Mouse (Mus musculus) 416B (cell line): ENCODE measurements around the gene Akap5.
A peak's percentile ranks its signal among the peaks of the same experiment; 100 is the strongest.

Source experiments
- DNase-seq: peaks from one replicate; pipeline ENCODE4 v3.0.0; 2011; ENCODE audit warnings: low read depth

Akap5 gene

DNA sequence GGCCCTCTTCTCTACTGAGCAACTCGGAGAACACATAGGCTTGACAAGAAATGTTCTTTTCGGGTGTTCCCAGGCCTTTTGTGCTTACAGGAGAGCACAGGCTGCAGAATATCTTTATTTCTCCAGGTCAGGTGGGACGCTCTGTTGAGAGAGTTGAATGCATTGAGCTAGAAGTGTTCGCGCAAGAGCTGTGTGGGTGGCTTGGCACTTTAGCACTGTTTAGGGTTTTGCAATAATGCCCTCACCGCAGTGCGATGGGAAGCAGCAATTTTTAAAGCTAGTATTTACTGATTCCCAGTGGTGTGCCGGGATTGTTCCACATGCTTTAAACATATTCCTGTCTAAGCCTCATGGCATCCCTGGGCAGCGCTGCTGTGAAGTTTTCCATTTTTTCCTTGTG is 13.5 kb upstream of the Akap5 start:
- DNase-seq, result no peak

DNA sequence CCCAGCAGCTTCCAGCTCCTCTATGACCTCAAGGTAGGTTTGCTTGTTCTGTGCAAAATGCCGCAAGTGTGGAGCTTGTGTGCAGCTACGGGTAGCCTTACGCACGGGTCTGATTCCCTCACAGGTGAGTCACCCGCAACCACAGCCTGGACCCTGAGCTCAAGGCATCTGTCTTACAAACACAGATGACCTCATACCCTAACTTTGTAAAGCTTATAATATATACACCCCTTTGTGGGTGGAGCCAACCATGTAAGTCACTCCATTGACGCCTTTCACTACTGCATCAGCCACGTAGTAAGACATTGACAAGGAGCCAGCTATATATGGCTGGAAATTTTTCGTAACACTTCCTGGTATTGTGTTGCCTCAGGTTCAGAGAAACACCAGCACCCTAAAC is 12.7 kb upstream of the Akap5 start:
- DNase-seq, result peak; percentile 61

DNA sequence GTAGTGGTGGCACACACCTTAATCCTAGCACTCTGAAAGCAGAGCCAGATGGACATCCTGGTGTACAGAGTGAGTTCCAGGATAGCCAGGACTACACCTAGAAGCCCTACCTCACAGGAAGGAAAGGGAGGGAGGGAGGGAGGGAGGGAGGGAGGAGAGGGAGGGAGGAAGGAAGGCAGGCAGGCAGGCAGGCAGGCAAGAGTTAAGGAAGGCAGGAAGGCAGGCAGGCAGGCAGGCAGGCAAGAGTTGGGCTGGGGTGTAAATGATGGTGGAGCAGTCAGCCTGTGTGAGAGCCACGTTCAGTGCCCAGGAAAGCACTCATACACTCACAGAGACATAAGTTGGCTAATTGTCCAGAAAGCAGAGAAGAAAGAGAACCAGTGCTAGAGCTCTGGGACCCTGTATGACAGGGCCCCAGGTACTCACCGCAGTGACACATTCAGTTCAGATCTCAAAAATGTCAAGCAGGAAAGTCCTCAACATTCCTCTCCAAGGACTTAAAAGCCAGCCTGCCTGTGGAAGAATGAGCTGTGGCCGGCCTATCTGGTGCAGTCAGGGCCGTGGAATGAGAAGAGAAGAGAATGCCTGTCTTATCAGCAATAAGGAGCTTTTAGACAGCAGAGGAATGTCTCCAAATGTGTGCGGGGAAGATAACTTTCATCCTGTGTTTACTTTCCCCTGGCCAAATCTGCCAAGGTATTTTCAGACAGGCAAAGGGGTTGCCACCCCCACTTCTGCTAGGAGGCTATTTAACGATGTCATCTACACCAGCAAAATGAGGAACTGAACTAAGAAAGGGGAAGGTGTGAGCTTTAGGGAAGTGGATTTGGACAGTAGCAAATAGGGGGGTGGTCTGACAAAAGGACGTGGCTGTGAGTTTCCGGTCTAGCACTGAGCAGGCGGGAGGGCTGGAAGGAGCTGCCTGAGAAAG is 6.1 kb upstream of the Akap5 start:
- peak; percentile 93 for DNase-seq

DNA sequence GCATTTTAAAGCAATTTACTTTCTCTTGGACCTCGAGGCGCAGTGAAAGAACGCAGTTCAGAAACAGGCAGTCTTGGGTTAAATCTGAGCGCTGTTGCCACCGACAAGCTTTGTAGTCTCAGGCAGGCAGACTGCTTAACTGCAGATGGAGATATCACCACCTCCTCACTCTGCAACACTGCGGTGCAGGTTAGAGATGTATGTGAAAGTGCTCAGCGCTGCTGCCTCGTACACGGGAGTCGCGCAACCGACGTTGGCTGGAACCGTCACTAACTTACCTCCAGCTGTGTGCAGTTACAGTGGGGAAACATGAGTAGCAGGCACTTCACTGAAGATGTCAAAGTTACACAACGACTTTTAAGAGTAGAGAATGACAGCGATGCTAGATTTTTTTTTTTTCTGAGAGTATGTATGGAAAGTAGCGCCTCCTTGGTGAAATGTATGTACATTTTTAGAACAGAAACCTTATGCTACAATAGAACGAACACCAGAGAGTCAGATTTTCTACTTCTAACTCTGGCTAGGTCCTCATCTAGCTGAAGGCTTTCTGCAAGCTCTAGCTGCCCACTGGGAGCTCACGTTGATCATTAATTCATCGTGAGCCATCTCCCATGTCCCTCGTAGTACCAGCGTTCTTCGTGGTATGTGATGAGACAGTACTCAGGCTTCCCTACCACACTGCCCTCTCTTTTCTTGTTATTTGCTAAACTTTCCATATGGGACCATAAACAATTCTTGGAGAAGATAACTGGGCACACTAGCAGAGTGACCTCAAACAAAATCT is 1.9 kb downstream of the Akap5 start:
- no peak for DNase-seq

DNA sequence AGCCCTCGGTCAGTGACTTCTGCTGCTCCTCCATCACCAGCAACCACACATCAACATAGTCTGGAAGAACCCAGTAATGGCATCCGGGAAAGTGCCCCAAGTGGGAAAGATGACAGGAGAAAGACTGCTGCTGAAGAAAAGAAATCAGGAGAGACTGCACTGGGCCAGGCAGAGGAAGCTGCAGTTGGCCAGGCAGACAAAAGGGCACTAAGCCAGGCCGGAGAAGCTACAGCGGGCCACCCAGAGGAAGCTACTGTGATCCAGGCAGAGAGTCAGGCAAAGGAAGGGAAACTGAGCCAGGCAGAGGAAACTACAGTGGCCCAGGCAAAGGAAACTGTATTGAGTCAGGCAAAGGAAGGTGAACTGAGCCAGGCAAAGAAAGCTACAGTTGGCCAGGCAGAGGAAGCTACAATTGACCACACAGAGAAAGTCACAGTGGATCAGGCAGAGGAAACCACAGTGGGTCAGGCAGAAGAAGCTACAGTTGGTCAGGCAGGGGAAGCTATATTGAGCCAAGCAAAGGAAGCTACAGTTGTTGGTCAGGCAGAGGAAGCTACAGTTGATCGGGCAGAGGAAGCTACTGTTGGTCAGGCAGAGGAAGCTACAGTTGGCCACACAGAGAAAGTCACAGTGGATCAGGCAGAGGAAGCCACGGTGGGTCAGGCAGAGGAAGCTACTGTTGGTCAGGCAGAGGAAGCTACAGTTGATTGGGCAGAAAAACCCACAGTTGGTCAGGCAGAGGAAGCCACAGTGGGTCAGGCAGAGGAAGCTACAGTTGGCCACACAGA is 4.1 kb downstream of the Akap5 start:
- peak; percentile 72 for DNase-seq

DNA sequence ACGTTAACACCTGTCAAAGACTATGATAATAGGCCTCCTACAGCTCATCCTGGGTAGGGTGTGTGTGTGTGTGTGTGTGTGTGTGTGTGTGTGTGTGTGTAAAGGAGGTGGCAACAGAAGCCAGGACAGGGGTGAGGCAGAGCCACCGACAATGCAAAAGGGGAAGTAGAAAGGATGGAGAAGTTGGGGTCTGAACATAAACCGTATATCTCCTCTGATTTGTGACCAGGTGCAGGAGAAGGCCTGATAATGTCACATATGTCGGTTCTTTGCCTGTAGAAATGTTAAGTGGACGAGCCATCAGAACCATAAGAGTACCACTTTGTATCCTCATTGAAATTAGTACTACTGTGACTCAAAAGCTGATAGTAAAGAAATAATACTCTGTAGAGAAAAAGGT is 9.0 kb downstream of the Akap5 start:
- no peak for DNase-seq

DNA sequence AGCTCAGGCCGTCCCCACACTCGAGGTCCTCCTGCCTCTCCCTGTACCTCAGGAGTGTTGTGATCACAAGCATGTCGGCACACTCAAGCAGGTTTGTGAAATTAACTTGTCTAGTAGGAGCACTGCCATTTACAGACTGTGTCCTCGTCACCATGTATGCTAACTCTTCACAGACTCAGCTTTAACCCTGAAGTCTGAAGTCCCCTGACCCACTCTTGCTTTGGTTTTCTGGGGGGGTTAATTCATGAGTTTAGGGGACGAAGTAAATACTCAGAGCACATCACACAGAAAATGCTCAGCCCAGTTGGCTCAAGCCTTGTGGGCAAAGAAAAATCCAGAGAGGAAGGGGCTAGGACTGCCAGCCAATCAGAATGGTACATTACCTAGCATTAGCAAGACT is 10.9 kb downstream of the Akap5 start:
- DNase-seq, result no peak

DNA sequence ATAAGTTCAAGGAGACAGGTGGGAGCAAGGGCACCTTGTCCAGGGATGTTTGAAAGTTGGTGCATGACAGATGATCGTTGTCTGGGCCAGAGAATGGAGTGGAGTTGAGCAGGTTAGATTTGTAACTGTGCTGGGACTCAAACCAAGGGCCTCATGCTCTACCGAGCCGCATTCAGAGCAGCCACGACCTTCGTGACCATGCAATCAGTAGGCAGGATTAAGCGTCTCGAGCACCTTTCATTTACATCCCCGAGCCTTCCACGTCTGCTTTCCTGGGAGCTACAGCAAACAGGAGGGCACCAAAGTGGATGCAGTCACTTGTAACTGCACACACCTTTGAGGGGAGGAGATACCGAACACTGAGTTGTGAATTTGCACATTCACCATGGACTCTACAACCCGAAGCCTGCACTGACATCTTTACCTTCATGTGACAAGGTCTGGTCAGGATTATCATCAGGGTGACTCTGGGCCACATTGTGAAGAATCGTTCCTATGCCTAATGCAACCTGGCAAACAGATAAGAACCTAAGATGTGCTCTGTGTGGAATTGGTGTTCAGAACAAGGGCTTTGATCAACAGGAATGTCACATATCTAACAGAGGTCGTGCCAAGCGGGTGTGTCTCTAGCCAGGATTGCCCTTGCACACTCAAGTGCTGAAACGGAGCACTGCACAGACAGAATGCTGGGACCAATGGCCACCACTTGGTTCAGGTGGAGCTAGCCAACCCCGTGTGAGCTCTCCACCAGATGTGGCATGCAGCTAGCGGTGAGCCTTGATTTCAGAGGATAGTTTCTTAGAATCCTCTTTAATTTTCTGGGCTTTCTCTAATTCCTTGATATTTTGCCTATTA is 11.6 kb downstream of the Akap5 start:
- DNase-seq, result no peak

DNA sequence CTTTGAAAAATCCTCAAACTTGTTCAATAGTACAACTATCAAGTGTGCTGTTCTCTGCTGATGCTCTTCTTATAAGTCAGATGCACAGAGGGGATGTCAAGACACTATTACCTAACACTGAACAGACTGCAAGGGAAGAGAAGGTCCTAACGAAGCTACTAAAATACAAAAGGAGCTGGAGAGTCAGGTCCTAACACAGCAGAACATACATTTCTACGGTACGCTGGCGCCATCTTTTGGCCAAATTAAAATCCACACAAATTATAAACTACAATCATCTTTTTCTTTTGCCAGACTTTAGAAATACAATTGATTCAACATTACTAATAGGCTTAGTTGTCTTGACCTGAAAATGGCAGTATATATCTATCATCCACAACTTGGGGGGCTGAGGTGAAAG is 16.4 kb downstream of the Akap5 start:
- peak; percentile 79 for DNase-seq

DNA sequence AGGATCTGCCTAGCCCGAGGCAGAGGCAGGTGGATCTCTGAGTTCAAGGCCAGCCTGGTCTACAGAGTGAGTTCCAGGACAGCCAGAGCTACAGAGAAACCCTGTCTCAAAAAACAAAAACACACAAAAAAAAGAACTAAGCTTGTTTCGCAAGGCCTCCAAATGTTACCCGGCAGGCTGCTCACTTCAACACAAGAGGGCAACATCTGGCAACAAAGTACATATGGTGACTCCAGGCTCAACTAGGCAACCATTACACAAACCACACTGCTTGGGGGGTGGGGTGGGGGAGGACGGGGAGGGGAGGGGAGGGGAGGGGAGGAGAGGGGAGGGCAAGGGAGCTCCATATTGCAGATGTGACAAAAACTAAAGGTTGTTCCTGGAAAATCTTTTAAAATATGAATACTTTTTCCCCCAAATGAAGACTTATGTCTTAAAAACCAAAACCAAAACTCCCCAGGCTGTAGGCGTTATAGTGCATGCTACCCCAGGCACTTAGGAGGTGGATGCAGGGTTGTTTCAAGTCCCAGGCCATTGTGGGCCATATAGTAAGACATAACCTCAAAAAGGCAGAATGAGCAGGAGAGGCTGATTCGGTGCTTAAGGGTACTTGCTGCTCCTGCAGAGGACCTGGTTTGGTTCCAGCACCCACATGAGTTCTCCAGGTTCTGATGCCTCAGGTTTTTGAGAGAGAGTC is 21.2 kb downstream of the Akap5 start:
- DNase-seq, result peak; percentile 88

DNA sequence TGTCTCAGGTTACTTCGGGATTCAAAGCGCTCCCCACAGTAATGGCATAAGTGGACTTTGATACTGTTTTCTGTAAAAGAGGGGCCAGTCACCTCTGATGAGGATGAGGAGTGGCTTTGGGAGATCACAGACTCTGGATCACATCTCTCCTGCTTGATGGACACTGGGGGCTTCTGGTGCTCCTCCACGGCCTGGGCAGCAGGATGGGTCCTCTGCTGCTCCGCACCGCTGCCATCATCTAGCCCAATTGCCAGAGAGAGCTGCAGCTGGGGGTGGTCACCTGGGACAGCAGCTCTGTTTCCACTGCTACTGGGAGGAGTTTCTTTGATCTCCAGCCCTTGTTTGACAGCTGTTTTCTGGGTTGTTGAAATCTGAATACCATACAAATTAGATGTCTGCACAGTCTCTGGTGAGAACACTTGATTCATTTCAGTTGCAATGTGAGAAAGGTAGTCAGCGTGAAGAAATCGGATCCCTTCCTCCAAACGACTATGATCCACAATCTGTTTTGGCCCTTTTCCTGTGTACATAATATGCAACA is 25.1 kb downstream of the Akap5 start:
- no peak for DNase-seq

DNA sequence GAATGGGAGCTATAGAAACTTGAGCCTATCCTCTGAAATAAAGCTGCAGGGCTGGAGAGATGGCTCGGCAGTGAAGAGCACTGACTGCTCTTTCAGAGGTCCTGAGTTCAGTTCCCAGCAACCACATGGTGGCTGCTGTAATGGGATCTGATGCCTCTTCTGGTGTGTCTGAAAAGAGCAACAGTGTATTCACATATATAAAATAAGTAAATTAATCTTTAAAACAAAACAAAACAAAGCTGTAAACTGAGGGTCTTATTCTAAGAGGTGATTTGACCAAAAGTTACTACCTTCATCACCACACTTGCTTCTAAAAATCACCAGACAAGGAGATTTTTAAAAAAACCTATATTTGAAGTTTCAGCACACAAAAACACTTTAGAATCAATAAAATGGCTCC is 36.2 kb downstream of the Akap5 start:
- DNase-seq, result no peak

DNA sequence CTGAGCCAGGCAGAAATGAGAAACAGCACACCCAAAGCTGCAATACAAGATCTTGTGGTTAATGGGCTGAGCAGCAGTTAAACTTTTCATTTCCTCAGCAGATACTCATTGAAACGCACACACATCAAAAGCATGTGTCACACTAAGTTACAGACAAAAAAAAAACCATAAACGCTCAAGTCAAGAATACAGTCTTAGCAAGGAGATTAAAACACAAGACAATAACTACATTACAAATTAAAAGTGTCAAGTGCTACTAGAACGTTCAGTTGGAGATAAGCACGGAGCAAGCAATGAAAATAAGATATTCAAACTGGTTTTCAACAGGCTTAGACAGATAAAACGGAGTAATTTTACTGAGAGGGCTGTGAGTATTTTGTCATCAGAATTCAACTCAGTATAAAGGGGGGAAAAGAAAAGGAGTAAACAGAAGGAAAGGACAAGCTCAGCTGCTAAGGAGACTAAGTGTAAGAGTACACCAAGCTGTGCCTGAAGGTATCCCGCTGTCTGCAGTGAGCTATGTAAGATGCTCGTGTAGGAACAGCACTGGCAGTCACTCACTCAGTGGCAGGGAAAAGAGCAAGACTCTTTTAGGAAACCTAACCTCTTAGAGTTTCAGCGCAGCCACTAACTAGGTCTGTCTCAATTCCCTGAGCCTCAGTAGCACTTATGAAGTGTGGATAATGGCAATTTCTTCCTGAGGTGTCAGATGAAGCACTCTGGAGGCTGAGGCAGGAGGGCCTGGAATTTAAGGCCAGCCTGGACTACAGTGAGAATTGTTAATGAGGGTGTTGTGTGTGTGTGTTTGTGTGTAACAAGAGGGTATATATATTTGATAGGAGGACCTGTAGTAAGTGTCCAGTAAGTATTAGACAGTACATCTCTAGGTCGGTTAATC is 37.0 kb downstream of the Akap5 start:
- peak; percentile 87 for DNase-seq

DNA sequence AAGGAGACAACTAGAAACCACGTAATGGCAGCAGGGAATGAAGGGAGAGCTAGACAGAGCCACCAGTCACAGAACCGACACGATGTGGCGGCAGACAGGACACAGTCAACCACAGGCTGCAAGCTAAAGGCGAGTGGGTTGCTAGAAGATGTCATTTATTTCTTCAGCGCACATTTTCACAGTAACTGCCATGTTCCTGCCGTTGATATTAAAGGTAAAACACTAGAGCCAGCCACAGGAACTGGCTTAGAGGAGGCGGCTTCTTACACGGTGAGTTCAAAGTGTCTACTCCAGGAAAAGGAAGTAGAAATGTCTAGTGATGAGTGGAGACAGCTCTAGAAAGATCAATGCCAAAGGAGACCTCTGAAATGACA is 37.6 kb downstream of the Akap5 start:
- peak; percentile 68 for DNase-seq

DNA sequence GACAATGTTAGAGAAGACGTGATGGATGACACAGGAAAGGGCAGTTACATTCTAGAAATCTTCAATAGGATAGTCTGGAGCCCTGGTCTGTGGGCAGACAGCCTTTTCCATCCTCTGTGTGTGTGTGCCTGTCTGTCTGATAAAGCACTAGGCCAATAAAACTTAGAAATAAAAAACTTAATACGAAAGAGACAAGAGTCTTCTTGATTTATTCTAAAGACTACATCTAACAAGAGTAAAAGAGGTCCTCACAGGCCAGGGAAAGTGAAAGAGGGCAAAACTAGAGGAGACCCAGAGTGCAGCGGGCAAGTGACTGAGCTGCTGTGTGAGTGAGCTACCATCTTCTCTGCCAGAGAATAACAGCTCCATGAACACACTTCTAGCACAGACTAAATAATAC is 41.6 kb downstream of the Akap5 start:
- DNase-seq, result peak; percentile 25

DNA sequence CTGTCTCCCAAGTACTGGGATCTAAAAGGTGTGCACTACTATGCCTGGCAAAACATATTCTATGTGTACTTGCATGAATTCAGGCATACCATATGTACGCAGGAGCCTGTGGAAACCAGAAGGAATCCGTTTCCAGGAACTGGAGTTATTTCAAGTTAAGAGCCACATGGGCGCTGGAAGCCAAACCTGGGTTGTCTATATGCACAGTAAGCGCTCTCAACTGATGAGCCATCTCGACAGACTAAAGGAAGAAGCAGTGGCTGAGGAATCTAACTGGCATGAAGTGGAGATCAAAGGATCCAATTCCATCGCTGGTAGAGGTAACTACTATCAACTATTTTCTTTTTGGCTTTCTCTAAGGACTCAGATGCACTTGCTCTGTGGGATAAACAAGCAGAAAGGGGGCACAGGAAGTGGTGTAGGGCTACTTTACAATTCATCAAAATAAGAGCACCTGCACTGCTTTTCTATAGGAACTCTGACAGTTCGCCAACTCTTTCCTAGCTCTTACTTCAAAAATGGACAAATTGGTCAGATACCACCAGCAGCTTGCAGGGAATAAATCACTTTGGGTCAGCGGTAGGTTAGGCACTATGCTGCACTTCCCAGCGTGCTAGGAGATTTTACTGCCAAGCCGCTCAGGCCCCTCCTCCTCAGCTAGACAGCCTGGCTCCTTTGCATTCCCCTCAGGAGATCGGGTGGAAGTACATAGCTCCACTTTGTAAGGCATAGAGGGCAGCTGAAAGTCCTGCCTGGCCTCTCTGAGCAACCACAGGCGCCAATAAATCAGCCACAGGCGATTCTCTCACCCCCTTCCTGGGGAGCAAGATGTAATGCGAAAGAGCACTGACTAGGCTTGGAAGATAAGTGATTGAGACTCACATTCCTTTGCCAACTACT is 42.7 kb downstream of the Akap5 start:
- peak; percentile 64 for DNase-seq

DNA sequence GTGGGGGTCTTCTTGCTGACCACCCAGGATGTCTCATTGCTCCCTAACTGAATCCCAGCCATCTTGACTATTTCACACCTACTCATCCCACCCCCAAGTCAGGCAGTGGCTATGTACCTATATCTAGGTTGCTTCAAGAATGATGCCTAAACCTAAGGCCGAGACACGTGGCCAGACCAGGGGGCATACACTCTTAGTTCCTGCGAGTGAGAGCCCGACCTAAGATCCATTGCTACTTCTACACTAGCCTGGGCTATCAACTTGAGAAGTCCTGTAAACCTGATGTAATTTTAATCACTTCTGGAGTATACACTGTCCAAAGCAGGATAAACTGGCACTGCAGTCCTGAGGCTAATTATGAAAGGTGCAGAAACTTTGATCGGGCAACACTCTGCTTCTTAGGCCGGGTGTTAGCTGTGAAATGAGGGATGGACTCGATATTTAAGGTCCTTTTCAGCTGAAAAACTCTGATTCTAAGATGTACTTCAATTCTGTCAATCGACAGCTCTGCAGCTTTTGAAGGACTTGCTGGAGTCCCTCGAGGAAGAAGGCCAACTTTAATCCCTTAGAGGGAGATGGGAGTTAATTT is 43.6 kb downstream of the Akap5 start:
- peak; percentile 61 for DNase-seq

DNA sequence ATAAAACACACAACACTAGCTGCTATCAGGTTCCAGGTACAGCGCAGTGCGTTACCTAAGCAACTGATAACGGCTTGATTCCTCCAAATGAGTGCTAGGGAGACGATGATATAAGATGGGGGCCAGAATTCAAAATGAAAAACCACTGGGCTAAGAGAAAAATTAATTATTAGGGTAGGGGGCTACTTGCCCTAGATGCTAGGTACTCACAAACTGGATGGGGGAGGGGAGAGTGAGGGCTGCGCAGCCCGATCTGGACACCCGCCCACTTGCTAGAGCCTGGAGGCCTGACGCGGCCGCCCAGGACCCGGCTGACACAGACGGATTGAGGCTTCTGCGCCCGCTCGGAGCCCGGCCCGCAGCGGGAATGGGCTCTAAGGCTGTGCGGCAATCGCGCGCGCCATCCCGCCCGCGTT is 44.1 kb downstream of the Akap5 start:
- peak; percentile 62 for DNase-seq
